Mouse (Mus musculus): Measurements from ENCODE around the gene Arv1. TPM values are rescaled to one million over a fixed set of nuclear protein-coding genes. Genes with fewer than 3 reads are reported as not detected.

Gene Arv1
- polyA plus RNA-seq, 2 experiments: 21.8 to 30.2 TPM

GRCm38 (mm10) chr8:124720938-124721861, 739 bp upstream of the Arv1 start:
- Histone ChIP-seq H3K36me3 (ENCODE audit: control insufficient read depth, insufficient read depth, low read length) (peaks cover 7% of the 10 kb centered on the region), H3K27ac (replicated peaks; ENCODE audit: low read depth, low read length) (no peak overlapping the region), H3K9me3 (ENCODE audit: control insufficient read depth, low read length) (no peaks in the 10 kb centered on the region), H3K4me1 (ENCODE audit: control insufficient read depth, insufficient read depth, low read length) (peaks cover 13% of the 10 kb centered on the region), H3K9ac (ENCODE audit: low read depth, low read length, severe bottlenecking) (peak overlapping the region; percentile 76), H3K27me3 (ENCODE audit: control insufficient read depth, insufficient read depth, low read length) (no peaks in the 10 kb centered on the region), H3K4me3 (replicated peaks; ENCODE audit: low read length) (peak overlapping the region; percentile 94), H3K4me2 (replicated peaks; ENCODE audit: low read depth, low read length, severe bottlenecking) (peak overlapping the region; percentile 78)
- 2% methylated on average over 27 of the region's 31 CpGs for WGBS
- TF ChIP-seq POLR2A (IDR thresholded peaks at IDR 0.05; ENCODE audit: borderline replicate concordance, extremely low read depth, insufficient read depth, insufficient read length): no peak
- peak; percentile 35 for ATAC-seq (ENCODE audit: low FRiP score, low read depth)
- DNase-seq (ENCODE audit: low spot score): no peak

- Histone ChIP-seq H3K27me3 (ENCODE audit: control insufficient read depth, insufficient read depth, low read length) (no peaks in the 10 kb centered on the region), H3K9me3 (ENCODE audit: control insufficient read depth, low read length) (no peaks in the 10 kb centered on the region), H3K4me3 (replicated peaks; ENCODE audit: low read length) (no peak overlapping the region), H3K27ac (replicated peaks; ENCODE audit: low read depth, low read length) (no peak overlapping the region), H3K9ac (ENCODE audit: low read depth, low read length, severe bottlenecking) (no peak overlapping the region), H3K4me1 (ENCODE audit: control insufficient read depth, insufficient read depth, low read length) (peaks cover 13% of the 10 kb centered on the region), H3K36me3 (ENCODE audit: control insufficient read depth, insufficient read depth, low read length) (peaks cover 34% of the 10 kb centered on the region), H3K4me2 (replicated peaks; ENCODE audit: low read depth, low read length, severe bottlenecking) (no peak overlapping the region)
- no peak for DNase-seq (ENCODE audit: low spot score)
- no peak for ATAC-seq (ENCODE audit: low FRiP score, low read depth)
- 95% methylated on average over 7 of the region's 7 CpGs for WGBS
- TF ChIP-seq POLR2A (IDR thresholded peaks at IDR 0.05; ENCODE audit: borderline replicate concordance, extremely low read depth, insufficient read depth, insufficient read length): no peak
Measured at GRCm38 (mm10) chr8:124724301-124724700, 2.4 kb downstream of the Arv1 start.

- Histone ChIP-seq H3K4me1 (ENCODE audit: control insufficient read depth, insufficient read depth, low read length) (no peaks in the 10 kb centered on the region), H3K4me3 (replicated peaks; ENCODE audit: low read length) (no peak overlapping the region), H3K27ac (replicated peaks; ENCODE audit: low read depth, low read length) (no peak overlapping the region), H3K4me2 (replicated peaks; ENCODE audit: low read depth, low read length, severe bottlenecking) (no peak overlapping the region), H3K27me3 (ENCODE audit: control insufficient read depth, insufficient read depth, low read length) (no peaks in the 10 kb centered on the region), H3K36me3 (ENCODE audit: control insufficient read depth, insufficient read depth, low read length) (peaks cover 77% of the 10 kb centered on the region), H3K9me3 (ENCODE audit: control insufficient read depth, low read length) (no peaks in the 10 kb centered on the region), H3K9ac (ENCODE audit: low read depth, low read length, severe bottlenecking) (no peak overlapping the region)
- ATAC-seq (ENCODE audit: low FRiP score, low read depth) (no peak), DNase-seq (ENCODE audit: low spot score) (no peak)
- 90% methylated on average over 8 of the region's 8 CpGs for WGBS
- no peak for TF ChIP-seq POLR2A (IDR thresholded peaks at IDR 0.05; ENCODE audit: borderline replicate concordance, extremely low read depth, insufficient read depth, insufficient read length)
Measured at GRCm38 (mm10) chr8:124732828-124733227, 10.9 kb downstream of the Arv1 start.

GRCm38 (mm10) chr8:124735371-124735911, 13.5 kb downstream of the Arv1 start:
- H3K27ac ChIP-seq (replicated peaks; ENCODE audit: low read depth, low read length): no peak overlapping the region
- H3K4me2 ChIP-seq (replicated peaks; ENCODE audit: low read depth, low read length, severe bottlenecking): no peak overlapping the region
- DNase-seq (ENCODE audit: low spot score) (no peak), ATAC-seq (ENCODE audit: low FRiP score, low read depth) (no peak)
- H3K36me3 ChIP-seq (ENCODE audit: control insufficient read depth, insufficient read depth, low read length): peaks cover 57% of the 10 kb centered on the region
- no peaks in the 10 kb centered on the region for H3K9me3 ChIP-seq (ENCODE audit: control insufficient read depth, low read length)
- 56% methylated on average over 3 of the region's 3 CpGs for WGBS
- no peak overlapping the region for H3K9ac ChIP-seq (ENCODE audit: low read depth, low read length, severe bottlenecking)
- no peak overlapping the region for H3K4me3 ChIP-seq (replicated peaks; ENCODE audit: low read length)
- no peaks in the 10 kb centered on the region for H3K4me1 ChIP-seq (ENCODE audit: control insufficient read depth, insufficient read depth, low read length)
- H3K27me3 ChIP-seq (ENCODE audit: control insufficient read depth, insufficient read depth, low read length): no peaks in the 10 kb centered on the region
- no peak for TF ChIP-seq POLR2A (IDR thresholded peaks at IDR 0.05; ENCODE audit: borderline replicate concordance, extremely low read depth, insufficient read depth, insufficient read length)

GRCm38 (mm10) chr8:124739268-124739667, 17.3 kb downstream of the Arv1 start:
- no peak overlapping the region for H3K9ac ChIP-seq (ENCODE audit: low read depth, low read length, severe bottlenecking)
- no peaks in the 10 kb centered on the region for H3K4me1 ChIP-seq (ENCODE audit: control insufficient read depth, insufficient read depth, low read length)
- no peak overlapping the region for H3K4me2 ChIP-seq (replicated peaks; ENCODE audit: low read depth, low read length, severe bottlenecking)
- TF ChIP-seq POLR2A (IDR thresholded peaks at IDR 0.05; ENCODE audit: borderline replicate concordance, extremely low read depth, insufficient read depth, insufficient read length): no peak
- peaks cover 31% of the 10 kb centered on the region for H3K36me3 ChIP-seq (ENCODE audit: control insufficient read depth, insufficient read depth, low read length)
- 65% methylated on average over 1 of the region's 1 CpGs for WGBS
- H3K27ac ChIP-seq (replicated peaks; ENCODE audit: low read depth, low read length): no peak overlapping the region
- H3K4me3 ChIP-seq (replicated peaks; ENCODE audit: low read length): no peak overlapping the region
- H3K27me3 ChIP-seq (ENCODE audit: control insufficient read depth, insufficient read depth, low read length): no peaks in the 10 kb centered on the region
- ATAC-seq (ENCODE audit: low FRiP score, low read depth) (no peak), DNase-seq (ENCODE audit: low spot score) (no peak)
- H3K9me3 ChIP-seq (ENCODE audit: control insufficient read depth, low read length): no peaks in the 10 kb centered on the region
